Mouse (Mus musculus) liver, postnatal 0 days (tissue): ENCODE results near the gene Dut.

Experiments
- CTCF ChIP-seq: sonication (generic); IDR thresholded peaks from 2 replicates; pipeline ENCODE4 v1.5.1; 2016; ENCODE audit warnings: antibody characterized with exemption, low read depth
- EP300 ChIP-seq: IDR thresholded peaks from 2 replicates; pipeline ENCODE4 v1.6.1; 2016; ENCODE audit warnings: antibody characterized with exemption, low read depth, mild to moderate bottlenecking

DNA sequence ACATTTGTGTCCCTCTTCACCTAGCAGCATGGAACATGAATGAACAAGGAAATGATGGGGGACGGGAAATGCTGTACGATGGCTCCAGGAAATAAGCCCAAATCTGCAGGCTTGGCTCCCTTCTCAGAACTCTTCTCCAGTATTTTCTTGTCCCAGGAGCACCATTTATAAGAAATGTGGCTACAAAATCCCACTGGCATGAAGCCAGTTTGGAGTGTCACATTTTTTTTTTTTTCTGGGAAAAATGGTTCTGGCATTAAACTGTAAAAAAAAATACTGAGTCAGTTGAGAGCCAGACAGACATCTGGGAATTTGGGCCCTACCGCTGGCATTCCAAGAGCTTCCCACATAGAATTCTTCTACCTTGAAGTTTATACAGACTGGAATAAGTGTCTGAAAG, 57.8 kb downstream of the Dut start:
- TF ChIP-seq CTCF (no peak), EP300 (no peak)
